Mouse (Mus musculus) stomach, embryonic 15.5 days (tissue): Measurements from ENCODE around the gene Uhrf1bp1. TPM values are rescaled to one million over a fixed set of nuclear protein-coding genes. Genes with fewer than 3 reads are reported as not detected.
A peak's percentile ranks its signal among the peaks of the same experiment; 100 is the strongest.

Source experiments
- ATAC-seq: fragments of 200-750 bp; cut with Nextera tagmentation; 2 replicates; pipeline ENCODE4 v1.8.0; 2017; ENCODE audit warnings: low read depth, moderate number of reproducible peaks, moderate TSS enrichment; ENCODE audit not compliant: insufficient read depth, low FRiP score
- H3K27ac ChIP-seq: fragments of 300-500 bp; sonication (generic); 2 replicates; pipeline ENCODE4 v1.5.1; 2015; ENCODE audit warnings: mild to moderate bottlenecking, inconsistent platforms
- H3K27me3 ChIP-seq: fragments of 300-500 bp; sonication (generic); replicated peaks from 2 replicates; pipeline ENCODE4 v1.6.1; 2015; ENCODE audit warnings: inconsistent platforms
- H3K36me3 ChIP-seq: fragments of 300-500 bp; sonication (generic); 2 replicates; pipeline ENCODE4 v1.6.1; 2015; ENCODE audit warnings: inconsistent platforms
- H3K4me1 ChIP-seq: fragments of 300-500 bp; sonication (generic); 2 replicates; pipeline ENCODE4 v1.6.1; 2015; ENCODE audit warnings: inconsistent platforms
- H3K4me2 ChIP-seq: fragments of 300-500 bp; sonication (generic); 2 replicates; pipeline ENCODE4 v1.6.1; 2015; ENCODE audit warnings: mild to moderate bottlenecking, inconsistent platforms
- H3K4me3 ChIP-seq: fragments of 300-500 bp; sonication (generic); replicated peaks from 2 replicates; pipeline ENCODE4 v1.5.1; 2015; ENCODE audit warnings: inconsistent platforms
- H3K9ac ChIP-seq: fragments of 300-500 bp; sonication (generic); 2 replicates; pipeline ENCODE4 v1.6.1; 2015; ENCODE audit warnings: inconsistent platforms
- H3K9me3 ChIP-seq: fragments of 300-500 bp; sonication (generic); 2 replicates; pipeline ENCODE4 v1.6.1; 2016; ENCODE audit warnings: inconsistent platforms
- WGBS: fragments of 180-500 bp; shearing (Covaris S2); methylation state at CpG from one replicate; pipeline ENCODE4 v1.1.7; 2015; 5-methylcytosine and 5-hydroxymethylcytosine counted together
- polyA plus RNA-seq: library from polyadenylated mRNA; unstranded; fragments of >200 nt; fragmentation: Nextera tagmentation; extraction: Ambion mirVana; gene quantifications from 2 replicates; pipeline ENCODE4 v1.2.1, GENCODE M21; 2015

Gene Uhrf1bp1
- 3.8 and 5.3 TPM in 2 replicates for polyA plus RNA-seq

- Histone ChIP-seq H3K27me3 (no peaks in the 10 kb centered on the region), H3K27ac (peak within 1 kb of the TSS; percentile 81), H3K4me1 (peaks cover 12% of the 10 kb centered on the region), H3K9ac (peak within 1 kb of the TSS; percentile 90), H3K9me3 (no peaks in the 10 kb centered on the region), H3K36me3 (peaks cover 12% of the 10 kb centered on the region), H3K4me2 (peak within 1 kb of the TSS; percentile 86), H3K4me3 (peak within 1 kb of the TSS; percentile 77)
- peak; percentile 80 for ATAC-seq
- WGBS, result under 1% methylated on average over 54 of the region's 54 CpGs
Measured at GRCm38 (mm10) chr17:27856265-27856797, at the start of gene Uhrf1bp1. Gene Uhrf1bp1 (plus strand): TSS chr17:27856441.

- Histone ChIP-seq H3K27ac (no peak overlapping the region), H3K36me3 (no peaks in the 10 kb centered on the region), H3K4me3 (no peak overlapping the region), H3K9ac (no peak overlapping the region), H3K27me3 (no peaks in the 10 kb centered on the region), H3K4me1 (peaks cover 13% of the 10 kb centered on the region; the same call in 1 of the 2 replicates), H3K4me2 (no peak overlapping the region), H3K9me3 (no peaks in the 10 kb centered on the region)
- WGBS, result 41% methylated on average over 2 of the region's 2 CpGs
- ATAC-seq, result no peak
Measured at GRCm38 (mm10) chr17:27807542-27808078, 48.6 kb upstream of the Uhrf1bp1 start.

- no peak overlapping the region for H3K9ac ChIP-seq
Measured at GRCm38 (mm10) chr17:27810569-27811331, 45.5 kb upstream of the Uhrf1bp1 start.

GRCm38 (mm10) chr17:27811980-27812379 lies 44.3 kb upstream of the Uhrf1bp1 start:
- Histone ChIP-seq H3K36me3 (no peaks in the 10 kb centered on the region), H3K9me3 (no peaks in the 10 kb centered on the region), H3K27ac (peak overlapping the region; percentile 54; the same call in 1 of the 2 replicates), H3K4me1 (peaks cover 8% of the 10 kb centered on the region; the same call in 1 of the 2 replicates), H3K27me3 (no peaks in the 10 kb centered on the region), H3K9ac (no peak overlapping the region), H3K4me2 (no peak overlapping the region), H3K4me3 (no peak overlapping the region)
- ATAC-seq, result no peak
- WGBS, result 69% methylated on average over 3 of the region's 3 CpGs

More at GRCm38 (mm10) chr17:27810569-27811331, 45.5 kb upstream of the Uhrf1bp1 start:
- peak; percentile 56; the same call in 1 of the 2 replicates for ATAC-seq
- 67% methylated on average over 16 of the region's 16 CpGs for WGBS
- Histone ChIP-seq H3K4me1 (peaks cover 6% of the 10 kb centered on the region; the same call in 1 of the 2 replicates), H3K36me3 (no peaks in the 10 kb centered on the region), H3K4me2 (peak overlapping the region; percentile 11; the same call in 1 of the 2 replicates), H3K27me3 (no peaks in the 10 kb centered on the region), H3K4me3 (no peak overlapping the region), H3K9me3 (no peaks in the 10 kb centered on the region), H3K27ac (peak overlapping the region; percentile 54)

- Histone ChIP-seq H3K4me2 (no peak overlapping the region), H3K9me3 (no peaks in the 10 kb centered on the region), H3K36me3 (no peaks in the 10 kb centered on the region), H3K9ac (no peak overlapping the region), H3K27me3 (no peaks in the 10 kb centered on the region), H3K4me3 (no peak overlapping the region), H3K4me1 (peaks cover 19% of the 10 kb centered on the region; the same call in 1 of the 2 replicates), H3K27ac (no peak overlapping the region)
- no peak for ATAC-seq
Measured at GRCm38 (mm10) chr17:27814606-27815005, 41.6 kb upstream of the Uhrf1bp1 start.

- no peaks in the 10 kb centered on the region for H3K9me3 ChIP-seq
Measured at GRCm38 (mm10) chr17:27819011-27819410, 37.2 kb upstream of the Uhrf1bp1 start.

GRCm38 (mm10) chr17:27819521-27819970 lies 36.7 kb upstream of the Uhrf1bp1 start:
- peak overlapping the region; percentile 87 for H3K27ac ChIP-seq
- H3K9me3 ChIP-seq, result no peaks in the 10 kb centered on the region
- H3K4me1 ChIP-seq, result peaks cover 21% of the 10 kb centered on the region
- peak overlapping the region; percentile 69 for H3K4me2 ChIP-seq
- no peak for ATAC-seq
- peak overlapping the region; percentile 96 for H3K9ac ChIP-seq
- no peaks in the 10 kb centered on the region for H3K36me3 ChIP-seq
- H3K4me3 ChIP-seq, result peak overlapping the region; percentile 81
- no peaks in the 10 kb centered on the region for H3K27me3 ChIP-seq
- WGBS, result under 1% methylated on average over 20 of the region's 20 CpGs

More at GRCm38 (mm10) chr17:27819011-27819410, 37.2 kb upstream of the Uhrf1bp1 start:
- no peaks in the 10 kb centered on the region for H3K27me3 ChIP-seq
- H3K27ac ChIP-seq, result peak overlapping the region; percentile 87; the same call in 1 of the 2 replicates
- peak overlapping the region; percentile 81 for H3K4me3 ChIP-seq
- no peaks in the 10 kb centered on the region for H3K36me3 ChIP-seq
- H3K4me2 ChIP-seq, result peak overlapping the region; percentile 69
- no peak for ATAC-seq
- 0 out of 2 replicates have a peak overlapping the region, but pooled peaks have one; percentile 96 for H3K9ac ChIP-seq
- WGBS, result 10% methylated on average over 7 of the region's 7 CpGs
- H3K4me1 ChIP-seq, result peaks cover 21% of the 10 kb centered on the region

- whole genome bisulfite sequencing, result under 1% methylated on average over 57 of the region's 62 CpGs
- Histone ChIP-seq H3K4me1 (peaks cover 21% of the 10 kb centered on the region), H3K4me2 (peak overlapping the region; percentile 69), H3K9me3 (no peaks in the 10 kb centered on the region), H3K9ac (peak overlapping the region; percentile 96), H3K4me3 (peak overlapping the region; percentile 81), H3K27me3 (no peaks in the 10 kb centered on the region), H3K36me3 (no peaks in the 10 kb centered on the region), H3K27ac (peak overlapping the region; percentile 87)
- ATAC-seq, result peak; percentile 11; the same call in 1 of the 2 replicates
Measured at GRCm38 (mm10) chr17:27819971-27820567, 36.2 kb upstream of the Uhrf1bp1 start.

- peak within 1 kb of the TSS; percentile 81 for H3K4me3 ChIP-seq
- H3K27ac ChIP-seq, result peak within 1 kb of the TSS; percentile 91
- no peaks in the 10 kb centered on the region for H3K36me3 ChIP-seq
- peak within 1 kb of the TSS; percentile 96 for H3K9ac ChIP-seq
- H3K9me3 ChIP-seq, result no peaks in the 10 kb centered on the region
- peak; percentile 96 for ATAC-seq
- H3K4me1 ChIP-seq, result peaks cover 28% of the 10 kb centered on the region
- WGBS, result 3% methylated on average over 43 of the region's 56 CpGs
- H3K27me3 ChIP-seq, result no peaks in the 10 kb centered on the region
- H3K4me2 ChIP-seq, result peak within 1 kb of the TSS; percentile 69
Measured at GRCm38 (mm10) chr17:27820568-27821406, 35.5 kb upstream of the Uhrf1bp1 start, which contains the start of gene D17Wsu92e. Gene D17Wsu92e (minus strand): TSS chr17:27820648.

- Histone ChIP-seq H3K4me3 (no peak overlapping the region; the same call in 1 of the 2 replicates), H3K27me3 (no peaks in the 10 kb centered on the region), H3K36me3 (no peaks in the 10 kb centered on the region), H3K9ac (no peak overlapping the region), H3K4me2 (peak overlapping the region; percentile 69), H3K9me3 (no peaks in the 10 kb centered on the region), H3K4me1 (peaks cover 36% of the 10 kb centered on the region), H3K27ac (peak overlapping the region; percentile 91)
- 52% methylated on average over 9 of the region's 9 CpGs for whole genome bisulfite sequencing
- no peak for ATAC-seq
Measured at GRCm38 (mm10) chr17:27821407-27822338, 34.6 kb upstream of the Uhrf1bp1 start.
